28 mouse cellular contexts compared by ENCODE assay signal in genomic region chr17:36799493-36799892, GRCm38 (mm10). TPM values are rescaled to one million over a fixed set of nuclear protein-coding genes. Genes with fewer than 3 reads are reported as not detected.
DNase-seq lines count a peak whose midpoint lies in the region; ATAC-seq and TF ChIP-seq lines count a peak whose summit lies in the region.
"Had no signal": no experiment of that assay in that cellular context is flagged by ENCODE, and none has a peak within 500 bp of the region (broad histone marks: within the 10 kb centered on the region; RNA-seq: fewer than 3 reads in every experiment).

No protein-coding gene starts in this region.

- 71% methylated on average over 10 of the region's 10 CpGs for WGBS in intestine, embryonic 15.5 days
- WGBS in intestine, embryonic 16.5 days = 63% methylated on average over 10 of the region's 10 CpGs
- 55% methylated on average over 10 of the region's 10 CpGs for whole genome bisulfite sequencing in intestine, postnatal 0 days
- WGBS in neural tube, embryonic 15.5 days = 93% methylated on average over 10 of the region's 10 CpGs

- no peak for TF ChIP-seq CTCF in intestine, postnatal 0 days (IDR thresholded peaks at IDR 0.05; ENCODE audit: low read depth)

- H3K4me1 ChIP-seq in intestine, embryonic 15.5 days (replicated peaks) = 0 out of 2 replicates have a peak, but pooled peaks cover 3% of the 10 kb centered on the region
- H3K4me1 ChIP-seq in intestine, embryonic 16.5 days (ENCODE audit: control insufficient read depth, insufficient read depth, low read length) = no peaks in the 10 kb centered on the region
- H3K4me1 ChIP-seq in intestine, postnatal 0 days (replicated peaks; ENCODE audit: control insufficient read depth, insufficient read depth, low read length) = no peaks in the 10 kb centered on the region
- no peaks in the 10 kb centered on the region for H3K4me1 ChIP-seq in neural tube, embryonic 15.5 days

- peak; percentile 54 for DNase-seq in yolk sac, embryonic 10.5 days (ENCODE audit: low spot score)
- DNase-seq in adrenal gland, adult 18-20 months (ENCODE audit: low spot score in 2 of 2) = no peak
- no peak for DNase-seq in left cerebral cortex, postnatal 36 days (ENCODE audit: low spot score in 2 of 2)
- DNase-seq: adrenal gland, adult 2 months; adrenal gland, adult 8-10 months; adrenal gland, postnatal 10 days; adrenal gland, postnatal 14 days; adrenal gland, postnatal 25 days; adrenal gland, postnatal 36 days; B cell, adult 2 months; cerebellum, adult 11 months; cerebellum, adult 11-12 months; cerebellum, adult 18-20 months had no signal

- no peak overlapping the region for H3K27ac ChIP-seq in intestine, embryonic 15.5 days
- H3K27ac ChIP-seq in intestine, embryonic 16.5 days (ENCODE audit: low read length) = no peak overlapping the region
- no peak overlapping the region for H3K27ac ChIP-seq in intestine, postnatal 0 days (ENCODE audit: low read depth, low read length)
- no peak overlapping the region for H3K27ac ChIP-seq in neural tube, embryonic 15.5 days (replicated peaks)

- H3K9ac ChIP-seq in intestine, embryonic 15.5 days = no peak overlapping the region
- no peak overlapping the region for H3K9ac ChIP-seq in intestine, embryonic 16.5 days (ENCODE audit: low read depth, low read length)
- no peak overlapping the region for H3K9ac ChIP-seq in intestine, postnatal 0 days (ENCODE audit: low read depth, low read length)
- no peak overlapping the region for H3K9ac ChIP-seq in neural tube, embryonic 15.5 days (replicated peaks)

- H3K36me3 ChIP-seq in intestine, embryonic 15.5 days = no peaks in the 10 kb centered on the region
- no peaks in the 10 kb centered on the region for H3K36me3 ChIP-seq in intestine, embryonic 16.5 days (ENCODE audit: control insufficient read depth, insufficient read depth, low read length)
- no peaks in the 10 kb centered on the region for H3K36me3 ChIP-seq in intestine, postnatal 0 days (ENCODE audit: control insufficient read depth, insufficient read depth)
- H3K36me3 ChIP-seq in neural tube, embryonic 15.5 days = no peaks in the 10 kb centered on the region
- H3K36me3 ChIP-seq: G1E had no signal

- intact Hi-C loops in left cerebral cortex, postnatal 36 days (cut with DNase I) = no loop called here

- H3K9me3 ChIP-seq in intestine, embryonic 15.5 days = no peaks in the 10 kb centered on the region
- H3K9me3 ChIP-seq in intestine, embryonic 16.5 days (ENCODE audit: control insufficient read depth, low read length) = no peaks in the 10 kb centered on the region
- H3K9me3 ChIP-seq in intestine, postnatal 0 days (ENCODE audit: control insufficient read depth) = no peaks in the 10 kb centered on the region
- no peaks in the 10 kb centered on the region for H3K9me3 ChIP-seq in neural tube, embryonic 15.5 days (replicated peaks)
- H3K9me3 ChIP-seq: G1E had no signal

- no peak overlapping the region for H3K4me3 ChIP-seq in intestine, embryonic 15.5 days (replicated peaks)
- H3K4me3 ChIP-seq in intestine, embryonic 16.5 days (ENCODE audit: low read length) = no peak overlapping the region
- H3K4me3 ChIP-seq in intestine, postnatal 0 days (ENCODE audit: low read depth, low read length) = no peak overlapping the region
- no peak overlapping the region for H3K4me3 ChIP-seq in neural tube, embryonic 15.5 days (replicated peaks)

- no peaks in the 10 kb centered on the region for H3K27me3 ChIP-seq in intestine, embryonic 15.5 days (replicated peaks)
- H3K27me3 ChIP-seq in intestine, embryonic 16.5 days (replicated peaks; ENCODE audit: control insufficient read depth, insufficient read depth, low read length) = no peaks in the 10 kb centered on the region
- H3K27me3 ChIP-seq in intestine, postnatal 0 days (replicated peaks; ENCODE audit: control insufficient read depth, insufficient read depth, low read length) = no peaks in the 10 kb centered on the region
- H3K27me3 ChIP-seq in neural tube, embryonic 15.5 days (replicated peaks) = no peaks in the 10 kb centered on the region

- no peak overlapping the region for H3K4me2 ChIP-seq in intestine, embryonic 15.5 days (replicated peaks)
- no peak overlapping the region for H3K4me2 ChIP-seq in intestine, embryonic 16.5 days (ENCODE audit: low read depth, low read length)
- H3K4me2 ChIP-seq in intestine, postnatal 0 days (replicated peaks; ENCODE audit: low read depth) = peak overlapping the region; percentile 21; the same call in 1 of the 2 replicates
- no peak overlapping the region for H3K4me2 ChIP-seq in neural tube, embryonic 15.5 days

- ATAC-seq in intestine, embryonic 15.5 days = peak; percentile 63
- ATAC-seq in intestine, embryonic 16.5 days = peak; percentile 70
- ATAC-seq in intestine, postnatal 0 days = no peak
- no peak for ATAC-seq in erythroblast, adult 5-6 weeks (replicated peaks; ENCODE audit: low FRiP score, poor library complexity, severe bottlenecking)
- no peak for ATAC-seq in neural tube, embryonic 15.5 days (ENCODE audit: low FRiP score)
- ATAC-seq: activated CD4-positive, CD25-positive, alpha-beta regulatory T cell, adult 4 months; CD4-positive, CD25-positive, alpha-beta regulatory T cell, adult 4 months; Patski had no signal

RNA-seq across cellular contexts. Expression of gene H2-M10.6, which starts 12.5 kb away (rescaled TPM):
- polyA plus RNA-seq in intestine, embryonic 15.5 days (2015; fragmentation: Nextera tagmentation; extraction: Ambion mirVana) = not detected in 2 replicates
- polyA plus RNA-seq in intestine, embryonic 16.5 days (2015; fragmentation: Nextera tagmentation; extraction: Ambion mirVana) = not detected in 2 replicates
- polyA plus RNA-seq in intestine, postnatal 0 days (2015; fragmentation: Nextera tagmentation; extraction: Ambion mirVana) = not detected in 2 replicates
- total RNA-seq in erythroblast, adult 5-6 weeks (2015; ENCODE audit: low replicate concordance) = not detected in 2 replicates
- not detected in 2 replicates for total RNA-seq in erythroblast, adult 5-6 weeks (2017; ENCODE audit: low replicate concordance)
- not detected in 2 replicates for polyA plus RNA-seq in neural tube, embryonic 15.5 days (2015; fragmentation: Nextera tagmentation; extraction: Ambion mirVana)
- total RNA-seq in adrenal gland, adult 18-20 months (2021) = not detected
- not detected for total RNA-seq in left cerebral cortex, postnatal 36 days (2021)
- total RNA-seq: adrenal gland, adult 2 months; adrenal gland, adult 8-10 months; adrenal gland, postnatal 10 days; adrenal gland, postnatal 14 days; adrenal gland, postnatal 25 days; adrenal gland, postnatal 36 days; adrenal gland, postnatal 4 days; CH12.LX; ES-E14; G1E; MEL had no signal
- polyA plus RNA-seq: activated CD4-positive, CD25-positive, alpha-beta regulatory T cell, adult 4 months; adrenal gland, adult 2 months; brain, embryonic 14.5 days; C2C12; CD4-positive, CD25-positive, alpha-beta regulatory T cell, adult 4 months; G1E; Patski had no signal

RNA-seq across cellular contexts. Expression of gene H2-M10.5, which starts 26.8 kb away (rescaled TPM):
- not detected in 2 replicates for polyA plus RNA-seq in intestine, embryonic 15.5 days (2015; fragmentation: Nextera tagmentation; extraction: Ambion mirVana)
- not detected in 2 replicates for polyA plus RNA-seq in intestine, embryonic 16.5 days (2015; fragmentation: Nextera tagmentation; extraction: Ambion mirVana)
- not detected in 2 replicates for polyA plus RNA-seq in intestine, postnatal 0 days (2015; fragmentation: Nextera tagmentation; extraction: Ambion mirVana)
- not detected in 2 replicates for total RNA-seq in erythroblast, adult 5-6 weeks (2015; ENCODE audit: low replicate concordance)
- total RNA-seq in erythroblast, adult 5-6 weeks (2017; ENCODE audit: low replicate concordance) = not detected in 2 replicates
- not detected in 2 replicates for polyA plus RNA-seq in neural tube, embryonic 15.5 days (2015; fragmentation: Nextera tagmentation; extraction: Ambion mirVana)
- not detected for total RNA-seq in adrenal gland, adult 18-20 months (2021)
- not detected for total RNA-seq in left cerebral cortex, postnatal 36 days (2021)
- total RNA-seq: adrenal gland, adult 2 months; adrenal gland, adult 8-10 months; adrenal gland, postnatal 10 days; adrenal gland, postnatal 14 days; adrenal gland, postnatal 25 days; adrenal gland, postnatal 36 days; adrenal gland, postnatal 4 days; CH12.LX; ES-E14; G1E; MEL had no signal
- polyA plus RNA-seq: activated CD4-positive, CD25-positive, alpha-beta regulatory T cell, adult 4 months; adrenal gland, adult 2 months; brain, embryonic 14.5 days; C2C12; CD4-positive, CD25-positive, alpha-beta regulatory T cell, adult 4 months; G1E; Patski had no signal

RNA-seq across cellular contexts. Expression of gene Trim26, which starts 37.4 kb away (rescaled TPM):
- polyA plus RNA-seq in intestine, embryonic 15.5 days (2015; fragmentation: Nextera tagmentation; extraction: Ambion mirVana) = 38.0 and 41.5 TPM in 2 replicates
- polyA plus RNA-seq in intestine, embryonic 16.5 days (2015; fragmentation: Nextera tagmentation; extraction: Ambion mirVana) = 36.5 and 39.2 TPM in 2 replicates
- polyA plus RNA-seq in intestine, postnatal 0 days (2015; fragmentation: Nextera tagmentation; extraction: Ambion mirVana) = 27.4 and 32.2 TPM in 2 replicates
- 88.8 and 93.2 TPM in 2 replicates for total RNA-seq in erythroblast, adult 5-6 weeks (2015; ENCODE audit: low replicate concordance)
- 63.6 and 65.4 TPM in 2 replicates for total RNA-seq in erythroblast, adult 5-6 weeks (2017; ENCODE audit: low replicate concordance)
- polyA plus RNA-seq in neural tube, embryonic 15.5 days (2015; fragmentation: Nextera tagmentation; extraction: Ambion mirVana) = 51.2 and 52.0 TPM in 2 replicates
- 10 to 100 TPM; 45.1 to 49.8 TPM for total RNA-seq in adrenal gland, adult 18-20 months (2021)
- total RNA-seq in left cerebral cortex, postnatal 36 days (2021) = 10 to 100 TPM; 18.1 to 20.4 TPM

Comparison
In these comparisons a context has a peak if more than half of its experiments do, and no peak if none do; other contexts are left out.
1. ATAC-seq: peak in intestine, embryonic 15.5 days (single experiment) and intestine, embryonic 16.5 days (single experiment); none in intestine, postnatal 0 days (single experiment), erythroblast, adult 5-6 weeks (single experiment) and neural tube, embryonic 15.5 days (single experiment).